10 mouse cellular contexts compared by ENCODE assay signal in genomic region chr13:56563075-56563474, GRCm38 (mm10). TPM values are rescaled to one million over a fixed set of nuclear protein-coding genes. Genes with fewer than 3 reads are reported as not detected.
DNase-seq lines count a peak whose midpoint lies in the region; ATAC-seq and TF ChIP-seq lines count a peak whose summit lies in the region.
"Had no signal": no experiment of that assay in that cellular context is flagged by ENCODE, and none has a peak within 500 bp of the region (broad histone marks: within the 10 kb centered on the region; RNA-seq: fewer than 3 reads in every experiment).

No protein-coding gene starts in this region.

- peak; percentile 78 for TF ChIP-seq CTCF in bone marrow macrophage, adult 2 months (IDR thresholded peaks at IDR 0.05; ENCODE audit: low read depth, low read length)

- WGBS in heart, embryonic 12.5 days: 33% methylated on average over 6 of the region's 6 CpGs

- TF ChIP-seq POLR2A in bone marrow macrophage, adult 2 months (IDR thresholded peaks at IDR 0.05; ENCODE audit: borderline replicate concordance, low read depth, low read length): no peak

- H3K4me3 ChIP-seq in heart, embryonic 12.5 days: no peak overlapping the region
- H3K4me3 ChIP-seq in bone marrow macrophage, adult 2 months (ENCODE audit: insufficient read depth, low read length): no peak overlapping the region
- H3K4me3 ChIP-seq: megakaryocyte, embryonic 14.5 days had no signal

- peaks cover 18% of the 10 kb centered on the region for H3K4me1 ChIP-seq in heart, embryonic 12.5 days (replicated peaks)
- no peaks in the 10 kb centered on the region for H3K4me1 ChIP-seq in bone marrow macrophage, adult 2 months (ENCODE audit: control insufficient read depth, insufficient read depth, low read length)
- H3K4me1 ChIP-seq: megakaryocyte, embryonic 14.5 days had no signal

- H3K27ac ChIP-seq in heart, embryonic 12.5 days (ENCODE audit: poor library complexity, severe bottlenecking): no peak overlapping the region
- H3K27ac ChIP-seq in bone marrow macrophage, adult 2 months (ENCODE audit: insufficient read depth, low read depth, low read length): no peak overlapping the region

- H3K27me3 ChIP-seq in heart, embryonic 12.5 days (replicated peaks): no peaks in the 10 kb centered on the region
- H3K27me3 ChIP-seq in splenic B cell, adult 2 months (ENCODE audit: control insufficient read depth, insufficient read depth, low read length, poor library complexity, severe bottlenecking): no peaks in the 10 kb centered on the region

- no peaks in the 10 kb centered on the region for H3K36me3 ChIP-seq in heart, embryonic 12.5 days
- H3K36me3 ChIP-seq in splenic B cell, adult 2 months (ENCODE audit: control insufficient read depth, insufficient read depth, low read length, poor library complexity, severe bottlenecking): no peaks in the 10 kb centered on the region

- H3K4me2 ChIP-seq in heart, embryonic 12.5 days: no peak overlapping the region

- no peak overlapping the region for H3K9ac ChIP-seq in heart, embryonic 12.5 days

- peak; percentile 92 for DNase-seq in heart, adult 11 months
- peak; percentile 32 for DNase-seq in ovary, postnatal 14 days (ENCODE audit: low spot score)
- DNase-seq in ovary, postnatal 10 days (ENCODE audit: low spot score): no peak
- DNase-seq in kidney, postnatal 14 days: peak; percentile 46
- DNase-seq in splenic B cell, adult 2 months (ENCODE audit: low read depth, low spot score): peak; percentile 26
- DNase-seq in T-cell, adult 2 months (ENCODE audit: low spot score): no peak

- H3K9me3 ChIP-seq in heart, embryonic 12.5 days (replicated peaks): no peaks in the 10 kb centered on the region; the same call in 1 of the 2 replicates
- H3K9me3 ChIP-seq: megakaryocyte, embryonic 14.5 days had no signal

- ATAC-seq in heart, embryonic 12.5 days (ENCODE audit: insufficient number of reproducible peaks, low FRiP score): no peak

RNA-seq across cellular contexts. Expression of gene Lect2, which starts 14.8 kb away (rescaled TPM):
- 0.22 and 0.31 TPM in 2 replicates for polyA plus RNA-seq in heart, embryonic 12.5 days (2016; fragmentation: Nextera tagmentation; extraction: Ambion mirVana)
- polyA plus RNA-seq in bone marrow macrophage, adult 2 months (2012; ENCODE audit: insufficient read depth, insufficient read length, missing spikeins): not detected in 2 replicates
- polyA plus RNA-seq: heart, embryonic 16.5 days had no signal

RNA-seq across cellular contexts. Expression of gene Fbxl21, which starts 40.8 kb away (rescaled TPM):
- polyA plus RNA-seq in heart, embryonic 12.5 days (2016; fragmentation: Nextera tagmentation; extraction: Ambion mirVana): 1.0 and 1.3 TPM in 2 replicates
- polyA plus RNA-seq in bone marrow macrophage, adult 2 months (2012; ENCODE audit: insufficient read depth, insufficient read length, missing spikeins): 1.6 and 2.1 TPM in 2 replicates

RNA-seq across cellular contexts. Expression of gene Tgfbi, which starts 46.2 kb away (rescaled TPM):
- 107 TPM in 2 replicates for polyA plus RNA-seq in heart, embryonic 12.5 days (2016; fragmentation: Nextera tagmentation; extraction: Ambion mirVana)
- polyA plus RNA-seq in bone marrow macrophage, adult 2 months (2012; ENCODE audit: insufficient read depth, insufficient read length, missing spikeins): 386 and 398 TPM in 2 replicates

Comparison
In these comparisons a context has a peak if more than half of its experiments do, and no peak if none do; other contexts are left out.
1. DNase-seq: peak in heart, adult 11 months (single experiment), ovary, postnatal 14 days (single experiment), kidney, postnatal 14 days (single experiment) and splenic B cell, adult 2 months (single experiment); none in ovary, postnatal 10 days (single experiment) and T-cell, adult 2 months (single experiment).